In genomic region chr13:8560485-8560884, GRCm38 (mm10) we compare ENCODE assay signal across 21 mouse cellular contexts.
"Had no signal": no experiment of that assay in that cellular context is flagged by ENCODE, and none has a peak within 500 bp of the region (broad histone marks: within the 10 kb centered on the region; RNA-seq: fewer than 3 reads in every experiment).

No protein-coding gene starts in this region.

- H3K4me2 ChIP-seq: kidney, embryonic 15.5 days; limb, embryonic 12.5 days; limb, embryonic 15.5 days; liver, embryonic 11.5 days; lung, embryonic 14.5 days; midbrain, embryonic 12.5 days; midbrain, embryonic 15.5 days; neural tube, embryonic 12.5 days; neural tube, embryonic 15.5 days had no signal

- H3K27me3 ChIP-seq: kidney, embryonic 15.5 days; limb, embryonic 15.5 days; midbrain, embryonic 12.5 days; midbrain, embryonic 15.5 days; neural tube, embryonic 12.5 days; neural tube, embryonic 15.5 days had no signal

- H3K27ac ChIP-seq: kidney, embryonic 15.5 days; limb, embryonic 12.5 days; limb, embryonic 15.5 days; liver, embryonic 14.5 days; macrophage; midbrain, embryonic 12.5 days; midbrain, embryonic 15.5 days; neural tube, embryonic 12.5 days; neural tube, embryonic 15.5 days; stomach, postnatal 0 days had no signal

- H3K4me1 ChIP-seq: kidney, embryonic 15.5 days; limb, embryonic 12.5 days; limb, embryonic 15.5 days; midbrain, embryonic 12.5 days; neural tube, embryonic 12.5 days had no signal

- H3K4me3 ChIP-seq: kidney, embryonic 15.5 days; limb, embryonic 12.5 days; limb, embryonic 15.5 days; midbrain, embryonic 12.5 days; midbrain, embryonic 15.5 days; neural tube, embryonic 12.5 days; neural tube, embryonic 15.5 days had no signal

- H3K9ac ChIP-seq: kidney, embryonic 15.5 days; limb, embryonic 12.5 days; limb, embryonic 15.5 days; liver, embryonic 14.5 days; liver, postnatal 0 days; lung, embryonic 14.5 days; midbrain, embryonic 12.5 days; midbrain, embryonic 15.5 days; neural tube, embryonic 12.5 days; neural tube, embryonic 15.5 days had no signal

- ATAC-seq: liver, postnatal 0 days; lung, postnatal 0 days; midbrain, embryonic 15.5 days had no signal

- H3K9me3 ChIP-seq: kidney, embryonic 15.5 days; limb, embryonic 12.5 days; limb, embryonic 15.5 days; midbrain, embryonic 12.5 days; midbrain, embryonic 15.5 days; neural tube, embryonic 12.5 days; neural tube, embryonic 15.5 days had no signal

- H3K36me3 ChIP-seq: kidney, embryonic 15.5 days; limb, embryonic 12.5 days; limb, embryonic 15.5 days; midbrain, embryonic 12.5 days; midbrain, embryonic 15.5 days; neural tube, embryonic 12.5 days; neural tube, embryonic 15.5 days had no signal

- DNase-seq: kidney, postnatal 10 days; kidney, postnatal 36 days; left cerebral cortex, postnatal 4 days; liver, postnatal 0 days; lung, embryonic 14.5 days; right cerebral cortex, adult 18-20 months; right cerebral cortex, postnatal 14 days; right cerebral cortex, postnatal 4 days; thymus, postnatal 25 days had no signal
